Mouse (Mus musculus): ENCODE measurements at regions not wholly inside any gene's neighbourhood (a gene's known extent, or its start where the extent isn't known, plus 50 kb on each side); places are given as distances from the start of the nearest gene placed in this dataset.

DNA sequence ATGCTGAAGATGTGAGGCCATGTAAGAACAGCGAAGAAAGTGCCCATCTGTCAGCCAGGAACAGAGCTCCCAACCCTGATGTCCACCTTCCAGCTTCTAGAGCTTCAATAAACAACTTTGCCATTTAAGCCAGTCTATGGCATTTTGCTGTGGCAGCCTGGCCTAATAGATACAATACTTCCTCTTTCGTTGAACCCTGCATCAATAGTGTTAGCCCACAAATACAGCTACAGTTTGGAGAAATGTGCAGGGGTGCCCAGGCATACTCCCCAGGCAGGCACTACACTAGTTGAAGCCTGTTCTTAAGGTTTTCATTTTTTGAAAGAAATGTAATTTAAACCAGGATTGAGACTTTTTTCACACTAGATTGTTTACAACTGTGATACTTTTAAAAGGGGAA lies 199.9 kb upstream of the Rnd3 start:
- DNase-seq (no peak), ATAC-seq (no peak)
- Histone ChIP-seq H3K9me3 (ENCODE audit: low read length) (no peaks in the 10 kb centered on the region), H3K36me3 (ENCODE audit: insufficient read depth) (no peaks in the 10 kb centered on the region), H3K4me1 (ENCODE audit: insufficient read depth) (no peaks in the 10 kb centered on the region), H3K4me3 (ENCODE audit: low read depth, low read length) (no peak overlapping the region), H3K9ac (no peak overlapping the region), H3K27me3 (ENCODE audit: insufficient read depth, low read length) (no peaks in the 10 kb centered on the region), H3K27ac (ENCODE audit: low read depth, low read length) (no peak overlapping the region), H3K4me2 (ENCODE audit: low read depth) (no peak overlapping the region)
- 85% methylated on average over 2 of the region's 2 CpGs for WGBS
- TF ChIP-seq CTCF (IDR thresholded peaks at IDR 0.05; ENCODE audit: low read depth) = no peak

GRCm38 (mm10) chr2:51347086-51347485 lies 198.2 kb upstream of the Rnd3 start:
- Histone ChIP-seq H3K9ac (no peak overlapping the region), H3K4me3 (ENCODE audit: low read depth, low read length) (no peak overlapping the region), H3K36me3 (ENCODE audit: insufficient read depth) (no peaks in the 10 kb centered on the region), H3K27ac (ENCODE audit: low read depth, low read length) (no peak overlapping the region), H3K4me2 (ENCODE audit: low read depth) (no peak overlapping the region), H3K9me3 (ENCODE audit: low read length) (no peaks in the 10 kb centered on the region), H3K4me1 (ENCODE audit: insufficient read depth) (no peaks in the 10 kb centered on the region), H3K27me3 (ENCODE audit: insufficient read depth, low read length) (no peaks in the 10 kb centered on the region)
- 97% methylated on average over 1 of the region's 1 CpGs for WGBS
- no peak for TF ChIP-seq CTCF (IDR thresholded peaks at IDR 0.05; ENCODE audit: low read depth)
- ATAC-seq (no peak), DNase-seq (no peak)

DNA sequence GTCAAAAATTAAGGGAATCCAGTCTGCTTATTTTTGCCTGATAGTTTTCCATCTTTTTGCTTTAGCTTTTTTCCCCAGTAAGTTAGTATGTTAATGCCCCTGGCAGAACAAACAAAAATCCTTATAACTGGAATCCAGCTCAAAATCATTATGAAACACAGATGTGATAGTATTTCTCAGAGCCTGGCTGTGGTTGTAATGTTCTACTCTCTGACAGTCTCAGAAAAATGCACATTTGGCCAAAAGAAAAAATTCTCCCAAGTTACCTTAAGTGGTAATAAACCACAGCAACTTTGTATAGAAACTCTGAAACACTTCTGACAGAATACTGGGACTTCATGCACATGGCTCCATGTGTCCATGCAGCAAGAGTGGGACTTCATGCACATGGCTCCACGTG lies 193.5 kb upstream of the Rnd3 start:
- TF ChIP-seq CTCF (IDR thresholded peaks at IDR 0.05; ENCODE audit: low read depth) = no peak
- Histone ChIP-seq H3K27me3 (ENCODE audit: insufficient read depth, low read length) (no peaks in the 10 kb centered on the region), H3K4me1 (ENCODE audit: insufficient read depth) (no peaks in the 10 kb centered on the region), H3K36me3 (ENCODE audit: insufficient read depth) (no peaks in the 10 kb centered on the region), H3K9me3 (ENCODE audit: low read length) (no peaks in the 10 kb centered on the region), H3K9ac (no peak overlapping the region), H3K4me3 (ENCODE audit: low read depth, low read length) (no peak overlapping the region), H3K27ac (ENCODE audit: low read depth, low read length) (no peak overlapping the region), H3K4me2 (ENCODE audit: low read depth) (no peak overlapping the region)
- WGBS = 75% methylated on average over 1 of the region's 1 CpGs
- no peak for DNase-seq
- no peak for ATAC-seq

- Histone ChIP-seq H3K9me3 (ENCODE audit: low read length) (no peaks in the 10 kb centered on the region), H3K4me2 (ENCODE audit: low read depth) (no peak overlapping the region), H3K36me3 (ENCODE audit: insufficient read depth) (no peaks in the 10 kb centered on the region), H3K27ac (ENCODE audit: low read depth, low read length) (0 out of 2 replicates have a peak overlapping the region, but pooled peaks have one; percentile 0), H3K9ac (no peak overlapping the region), H3K4me3 (ENCODE audit: low read depth, low read length) (no peak overlapping the region), H3K27me3 (ENCODE audit: insufficient read depth, low read length) (no peaks in the 10 kb centered on the region), H3K4me1 (ENCODE audit: insufficient read depth) (no peaks in the 10 kb centered on the region)
- no peak for TF ChIP-seq CTCF (IDR thresholded peaks at IDR 0.05; ENCODE audit: low read depth)
- DNase-seq (peak; percentile 53), ATAC-seq (peak; percentile 85)
- WGBS = 50% methylated on average over 6 of the region's 6 CpGs
Measured at GRCm38 (mm10) chr2:51334437-51334836, 185.5 kb upstream of the Rnd3 start.

DNA sequence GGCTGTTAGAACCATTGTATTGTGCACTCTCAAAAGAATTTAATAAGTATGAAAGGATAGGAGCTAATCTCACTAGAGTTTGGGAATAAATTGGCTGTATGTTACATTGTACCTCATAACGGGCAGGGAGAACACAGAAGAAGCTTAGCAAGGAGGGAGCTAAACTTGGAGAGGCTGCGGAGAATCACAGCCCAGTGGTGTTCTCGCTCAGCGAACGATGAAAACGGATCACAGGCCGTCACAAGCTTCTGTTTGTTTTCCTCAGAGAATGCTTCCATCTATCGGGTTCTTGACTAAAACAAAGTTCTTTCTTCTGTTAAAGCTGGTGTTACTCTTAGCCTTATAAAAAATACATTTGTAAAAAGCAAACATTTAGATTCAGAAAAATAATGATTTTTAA lies 178.2 kb upstream of the Rnd3 start:
- Histone ChIP-seq H3K9ac (no peak overlapping the region), H3K4me2 (ENCODE audit: low read depth) (no peak overlapping the region)

GRCm38 (mm10) chr2:51321676-51322075 lies 172.8 kb upstream of the Rnd3 start:
- ATAC-seq (no peak), DNase-seq (no peak)
- H3K4me3 ChIP-seq (ENCODE audit: low read depth, low read length) = no peak overlapping the region
- H3K36me3 ChIP-seq (ENCODE audit: insufficient read depth) = no peaks in the 10 kb centered on the region
- H3K27ac ChIP-seq (ENCODE audit: low read depth, low read length) = no peak overlapping the region
- H3K4me2 ChIP-seq (ENCODE audit: low read depth) = no peak overlapping the region
- no peaks in the 10 kb centered on the region for H3K4me1 ChIP-seq (ENCODE audit: insufficient read depth)
- no peaks in the 10 kb centered on the region for H3K27me3 ChIP-seq (ENCODE audit: insufficient read depth, low read length)
- H3K9ac ChIP-seq = no peak overlapping the region
- no peaks in the 10 kb centered on the region for H3K9me3 ChIP-seq (ENCODE audit: low read length)
- WGBS = 44% methylated on average over 5 of the region's 5 CpGs
- no peak for TF ChIP-seq CTCF (IDR thresholded peaks at IDR 0.05; ENCODE audit: low read depth)

More for the DNA sequence above, 178.2 kb upstream of the Rnd3 start:
- no peak for ATAC-seq
- 11% methylated on average over 8 of the region's 8 CpGs for WGBS
- Histone ChIP-seq H3K27me3 (ENCODE audit: insufficient read depth, low read length) (no peaks in the 10 kb centered on the region), H3K9me3 (ENCODE audit: low read length) (no peaks in the 10 kb centered on the region), H3K36me3 (ENCODE audit: insufficient read depth) (no peaks in the 10 kb centered on the region), H3K4me3 (ENCODE audit: low read depth, low read length) (no peak overlapping the region), H3K27ac (ENCODE audit: low read depth, low read length) (no peak overlapping the region), H3K4me1 (ENCODE audit: insufficient read depth) (no peaks in the 10 kb centered on the region)
- no peak for DNase-seq
- TF ChIP-seq CTCF (IDR thresholded peaks at IDR 0.05; ENCODE audit: low read depth) = no peak

- no peaks in the 10 kb centered on the region for H3K9me3 ChIP-seq (ENCODE audit: low read length)
- H3K4me1 ChIP-seq (ENCODE audit: insufficient read depth) = no peaks in the 10 kb centered on the region
- DNase-seq (no peak), ATAC-seq (no peak)
- H3K4me2 ChIP-seq (ENCODE audit: low read depth) = no peak overlapping the region
- 0 out of 2 replicates have a peak, but pooled peaks have one; percentile 8 for TF ChIP-seq CTCF (IDR thresholded peaks at IDR 0.05; ENCODE audit: low read depth)
- 84% methylated on average over 8 of the region's 8 CpGs for WGBS
- H3K36me3 ChIP-seq (ENCODE audit: insufficient read depth) = no peaks in the 10 kb centered on the region
- H3K27ac ChIP-seq (ENCODE audit: low read depth, low read length) = no peak overlapping the region
- no peaks in the 10 kb centered on the region for H3K27me3 ChIP-seq (ENCODE audit: insufficient read depth, low read length)
- no peak overlapping the region for H3K9ac ChIP-seq
- H3K4me3 ChIP-seq (ENCODE audit: low read depth, low read length) = no peak overlapping the region
Measured at GRCm38 (mm10) chr2:51316452-51316851, 167.5 kb upstream of the Rnd3 start.

GRCm38 (mm10) chr2:51313414-51313813 lies 164.5 kb upstream of the Rnd3 start:
- ATAC-seq = no peak
- WGBS = 87% methylated on average over 4 of the region's 4 CpGs
- TF ChIP-seq CTCF (IDR thresholded peaks at IDR 0.05; ENCODE audit: low read depth) = no peak
- Histone ChIP-seq H3K27me3 (ENCODE audit: insufficient read depth, low read length) (no peaks in the 10 kb centered on the region), H3K9me3 (ENCODE audit: low read length) (no peaks in the 10 kb centered on the region), H3K36me3 (ENCODE audit: insufficient read depth) (no peaks in the 10 kb centered on the region), H3K4me3 (ENCODE audit: low read depth, low read length) (no peak overlapping the region), H3K4me1 (ENCODE audit: insufficient read depth) (no peaks in the 10 kb centered on the region), H3K27ac (ENCODE audit: low read depth, low read length) (no peak overlapping the region), H3K4me2 (ENCODE audit: low read depth) (no peak overlapping the region), H3K9ac (no peak overlapping the region)
- DNase-seq = no peak

Data from forebrain, postnatal 0 days (tissue).